Mouse (Mus musculus): Measurements from ENCODE around the gene Sgca. TPM values are rescaled to one million over a fixed set of nuclear protein-coding genes. Genes with fewer than 3 reads are reported as not detected.

The Sgca gene
- total RNA-seq, 4 experiments from 2014 or later: 0.23 to 0.48 (median 0.25) TPM; not detected in 1

DNA sequence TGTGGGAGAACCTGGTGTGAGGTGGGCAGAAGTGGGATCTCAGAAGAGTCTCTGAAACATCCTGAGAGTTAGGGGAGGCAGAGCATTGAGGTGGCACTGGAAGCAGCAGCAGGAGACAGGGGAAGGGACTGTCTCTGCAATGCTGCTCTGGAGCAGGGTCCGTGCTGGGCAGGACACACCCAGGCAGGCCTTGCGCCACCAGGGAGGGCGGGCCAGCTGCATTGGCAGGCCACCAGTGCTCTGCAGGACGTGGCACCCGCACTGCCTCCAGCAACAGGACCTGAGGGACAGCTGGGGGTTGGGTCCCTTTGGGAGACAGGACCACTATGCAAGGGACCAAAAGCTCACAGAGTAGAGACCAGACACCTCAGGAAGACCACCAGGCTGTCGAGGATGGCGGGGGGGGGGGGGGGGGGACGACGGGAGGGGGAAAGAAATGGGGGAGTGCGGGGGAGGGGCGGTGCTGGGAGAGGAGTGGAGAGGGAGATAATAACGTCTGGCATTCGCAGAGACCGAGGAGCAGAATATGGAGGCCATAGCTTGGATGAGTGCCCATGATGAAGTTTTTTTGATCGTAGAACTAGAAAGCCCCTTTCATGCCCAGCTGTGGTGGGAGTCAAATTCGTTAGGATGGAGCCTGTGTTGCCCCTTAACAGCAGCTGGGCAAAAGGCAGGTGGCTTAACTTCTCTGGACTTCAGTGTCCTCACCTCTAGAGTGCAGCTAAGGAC, 60.3 kb downstream of the Sgca start:
- DNase-seq (ENCODE audit: low spot score in 2 of 2): no peak

DNA sequence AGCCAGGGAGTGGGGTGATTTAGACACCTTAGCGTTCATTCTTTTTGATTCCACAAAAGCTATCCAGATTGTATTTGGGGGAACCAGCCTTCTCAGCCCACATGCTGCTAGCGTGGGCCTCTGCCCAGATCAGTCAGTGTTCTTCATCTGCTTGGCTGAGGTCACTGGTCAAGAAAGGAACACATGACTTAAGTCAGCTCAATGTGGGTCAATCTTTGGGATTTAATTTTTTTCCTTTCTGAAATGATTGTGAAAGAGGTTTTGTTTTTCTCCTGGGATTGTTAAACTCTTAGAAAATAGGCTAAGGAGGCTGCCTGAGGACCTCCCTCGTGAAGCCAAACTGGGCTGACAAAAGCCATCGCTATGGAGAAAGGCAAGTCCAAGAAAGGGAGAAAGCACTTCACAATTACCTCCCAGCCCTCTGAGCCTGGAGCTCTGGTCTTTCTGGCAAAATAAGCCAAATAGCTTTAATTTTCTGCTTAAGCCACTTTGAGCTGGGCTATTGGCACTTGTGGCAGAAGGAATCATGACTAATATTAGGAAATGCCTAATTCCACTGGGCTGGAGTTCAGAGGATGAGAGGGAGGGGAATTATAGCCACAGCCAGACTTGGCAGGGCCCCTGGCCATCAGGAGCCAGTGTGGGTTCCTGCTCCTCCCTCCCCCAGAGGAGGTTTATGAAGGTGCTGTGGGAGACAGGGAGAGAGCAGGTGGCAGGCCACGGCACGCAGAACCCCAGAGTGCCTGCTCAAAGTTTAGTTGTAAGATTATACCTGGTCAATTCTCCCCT, 62.6 kb downstream of the Sgca start:
- no peak for DNase-seq (ENCODE audit: low spot score in 2 of 2)

Other genes with a start within 250 kb of the Sgca start
- gene Cdc34b, start 234.5 kb downstream of the Sgca start, total RNA-seq (2022): under 1 TPM in 2 of 4 experiments, not detected in 2; 0.27 to 0.51 TPM
- not detected for gene Tmem92, start 193.6 kb downstream of the Sgca start, total RNA-seq (2022)
- gene Col1a1, start 40.1 kb downstream of the Sgca start, total RNA-seq (2022): 10 to 100 TPM in 1 of 4 experiments, 1 to 10 TPM in 3; 7.0 to 10.2 (median 8.0) TPM
- not detected for gene Hils1, start 8.7 kb downstream of the Sgca start, total RNA-seq (2022)
- 100 to 1,000 TPM; 708 to 774 (median 713) TPM for gene Ppp1r9b, start 14.7 kb upstream of the Sgca start, total RNA-seq (2022)
- gene Samd14, start 33.6 kb upstream of the Sgca start, total RNA-seq (2022): 10 to 100 TPM; 24.4 to 28.9 (median 28.7) TPM
- 100 to 1,000 TPM; 112 to 125 (median 120) TPM for gene Pdk2, start 65.0 kb upstream of the Sgca start, total RNA-seq (2022)
- 10 to 100 TPM; 15.9 to 22.5 (median 19.6) TPM for gene Itga3, start 100.5 kb upstream of the Sgca start, total RNA-seq (2022)
- under 1 TPM in 1 of 4 experiments, not detected in 3; 0.14 TPM for gene Dlx3, start 143.8 kb upstream of the Sgca start, total RNA-seq (2022)
- gene Dlx4, start 169.9 kb upstream of the Sgca start, total RNA-seq (2022): under 1 TPM in 3 of 4 experiments, not detected in 1; 0.15 to 0.40 (median 0.33) TPM

Measured in left cerebral cortex, adult 8-10 months (tissue).